Mouse (Mus musculus) brain, adult 10 weeks (tissue): ENCODE measurements around the gene Ptprm. TPM values are rescaled to one million over a fixed set of nuclear protein-coding genes. Genes with fewer than 3 reads are reported as not detected.

Source experiments
- polyA plus RNA-seq: library from polyadenylated mRNA; stranded (reverse); fragments of 350-450 nt; fragmentation: Illumina TruSeq; extraction: RNeasy Lipid Tissue Mini Kit (QIAGEN cat#74804); gene quantifications from one replicate; pipeline ENCODE4 v1.2.3, GENCODE M21; 2015; ENCODE audit warnings: low read depth, low replicate concordance

The Ptprm gene
- 19.3 TPM for polyA plus RNA-seq

GRCm38 (mm10) chr17:67354451-67355011 is at the start of gene Ptprm:
TSS of gene Ptprm (minus strand) at chr17:67354457.

